Mouse (Mus musculus): Measurements from ENCODE around the gene Sgms2. TPM values are rescaled to one million over a fixed set of nuclear protein-coding genes. Genes with fewer than 3 reads are reported as not detected.

The Sgms2 gene
- polyA plus RNA-seq, 1 experiment from 2014 or later: 13.2 TPM

DNA sequence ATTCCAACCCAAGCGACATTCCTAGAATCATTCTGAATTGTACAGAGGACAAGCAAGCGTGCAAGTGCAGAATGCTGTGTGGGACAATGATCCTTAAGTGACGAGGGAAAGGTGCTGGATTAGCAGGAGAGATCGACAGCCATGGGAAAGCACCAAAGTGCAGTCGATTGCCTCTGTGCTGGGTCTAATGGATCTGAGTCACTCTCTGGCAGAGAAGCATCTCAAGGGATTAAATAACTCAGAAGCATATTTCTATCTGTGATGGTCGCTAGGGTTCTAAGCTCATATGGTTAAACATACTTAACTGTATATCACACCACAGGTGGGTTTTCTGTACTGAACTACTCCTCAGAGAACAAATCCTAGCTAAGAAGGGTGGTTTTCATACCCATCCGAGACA, 118.2 kb downstream of the Sgms2 start:
- no peak overlapping the region for H3K27ac ChIP-seq
- H3K9ac ChIP-seq: no peak overlapping the region
- H3K27me3 ChIP-seq: no peaks in the 10 kb centered on the region
- no peak overlapping the region for H3K4me3 ChIP-seq
- 88% methylated on average over 7 of the region's 7 CpGs for WGBS
- H3K9me3 ChIP-seq: no peaks in the 10 kb centered on the region
- H3K4me2 ChIP-seq (replicated peaks): no peak overlapping the region
- no peak for ATAC-seq (ENCODE audit: low FRiP score, low read depth)
- H3K4me1 ChIP-seq: no peaks in the 10 kb centered on the region
- H3K36me3 ChIP-seq: no peaks in the 10 kb centered on the region

DNA sequence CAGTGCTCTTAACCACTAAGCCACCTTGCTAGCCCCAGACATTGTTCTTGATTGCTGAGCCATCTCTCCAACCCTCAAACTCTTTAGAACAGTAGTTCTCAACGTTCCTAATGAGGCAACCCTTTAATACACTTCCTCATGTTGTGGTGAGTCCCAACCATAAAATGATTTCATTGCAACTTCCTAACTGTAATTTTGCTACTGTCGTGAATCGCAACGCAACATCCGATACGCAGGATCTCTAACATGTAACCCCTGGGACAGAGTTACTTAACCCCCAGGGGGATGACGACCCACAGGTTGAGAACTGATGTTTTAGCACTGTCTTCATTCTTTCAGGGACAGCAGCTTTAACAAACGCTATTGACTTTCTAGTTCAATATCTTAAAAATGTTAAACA, 122.5 kb downstream of the Sgms2 start:
- 86% methylated on average over 8 of the region's 8 CpGs for WGBS
- peaks cover 8% of the 10 kb centered on the region; the same call in 1 of the 2 replicates for H3K4me1 ChIP-seq
- H3K4me2 ChIP-seq (replicated peaks): no peak overlapping the region
- H3K36me3 ChIP-seq: no peaks in the 10 kb centered on the region
- H3K9ac ChIP-seq: no peak overlapping the region
- H3K27ac ChIP-seq: no peak overlapping the region
- no peak for ATAC-seq (ENCODE audit: low FRiP score, low read depth)
- H3K27me3 ChIP-seq: no peaks in the 10 kb centered on the region
- H3K9me3 ChIP-seq: no peaks in the 10 kb centered on the region
- no peak overlapping the region for H3K4me3 ChIP-seq

GRCm38 (mm10) chr3:131367452-131367851, 123.8 kb downstream of the Sgms2 start:
- H3K9ac ChIP-seq: no peak overlapping the region
- H3K4me3 ChIP-seq: no peak overlapping the region
- no peaks in the 10 kb centered on the region for H3K36me3 ChIP-seq
- no peak for ATAC-seq (ENCODE audit: low FRiP score, low read depth)
- H3K9me3 ChIP-seq: no peaks in the 10 kb centered on the region
- WGBS: 84% methylated on average over 4 of the region's 4 CpGs
- peaks cover 8% of the 10 kb centered on the region; the same call in 1 of the 2 replicates for H3K4me1 ChIP-seq
- no peak overlapping the region for H3K27ac ChIP-seq
- H3K4me2 ChIP-seq (replicated peaks): no peak overlapping the region
- H3K27me3 ChIP-seq: no peaks in the 10 kb centered on the region

- no peak overlapping the region for H3K9ac ChIP-seq
Observed at GRCm38 (mm10) chr3:131364632-131365446, 126.4 kb downstream of the Sgms2 start.

GRCm38 (mm10) chr3:131364194-131364593, 127.0 kb downstream of the Sgms2 start:
- no peak for ATAC-seq (ENCODE audit: low FRiP score, low read depth)
- H3K27me3 ChIP-seq: no peaks in the 10 kb centered on the region
- WGBS: 66% methylated on average over 8 of the region's 8 CpGs
- H3K27ac ChIP-seq: no peak overlapping the region
- no peaks in the 10 kb centered on the region for H3K36me3 ChIP-seq
- H3K4me2 ChIP-seq (replicated peaks): no peak overlapping the region
- H3K9ac ChIP-seq: no peak overlapping the region
- H3K4me1 ChIP-seq: peaks cover 8% of the 10 kb centered on the region; the same call in 1 of the 2 replicates
- H3K9me3 ChIP-seq: no peaks in the 10 kb centered on the region
- H3K4me3 ChIP-seq: no peak overlapping the region

More at GRCm38 (mm10) chr3:131364632-131365446, 126.4 kb downstream of the Sgms2 start:
- Histone ChIP-seq H3K27ac (no peak overlapping the region), H3K27me3 (no peaks in the 10 kb centered on the region), H3K36me3 (no peaks in the 10 kb centered on the region), H3K9me3 (no peaks in the 10 kb centered on the region), H3K4me1 (peaks cover 8% of the 10 kb centered on the region; the same call in 1 of the 2 replicates), H3K4me3 (no peak overlapping the region), H3K4me2 (replicated peaks) (no peak overlapping the region)
- no peak for ATAC-seq (ENCODE audit: low FRiP score, low read depth)
- WGBS: 77% methylated on average over 23 of the region's 23 CpGs

DNA sequence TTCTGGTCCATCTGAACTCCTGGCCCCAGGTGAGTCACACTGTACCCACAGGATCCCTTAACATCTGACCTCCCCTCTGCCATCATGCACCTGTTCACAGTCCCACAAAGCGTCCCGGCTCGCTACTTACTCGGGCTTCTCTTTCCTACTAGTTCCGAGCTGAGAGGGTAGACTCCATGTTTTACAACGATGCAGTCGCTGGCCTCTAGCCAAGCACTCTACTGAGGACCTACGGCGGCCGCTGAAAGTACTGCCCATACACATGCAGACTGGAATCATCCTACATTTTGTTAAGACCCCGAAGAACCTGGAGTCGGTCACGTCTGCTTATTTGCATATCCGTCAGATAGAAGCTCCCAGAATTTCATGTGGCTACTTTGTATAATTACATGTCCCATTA, 127.6 kb downstream of the Sgms2 start:
- H3K27ac ChIP-seq: no peak overlapping the region
- H3K4me1 ChIP-seq: peaks cover 8% of the 10 kb centered on the region; the same call in 1 of the 2 replicates
- no peak overlapping the region for H3K4me3 ChIP-seq
- H3K36me3 ChIP-seq: no peaks in the 10 kb centered on the region
- 82% methylated on average over 14 of the region's 14 CpGs for WGBS
- H3K27me3 ChIP-seq: no peaks in the 10 kb centered on the region
- no peak for ATAC-seq (ENCODE audit: low FRiP score, low read depth)
- H3K9ac ChIP-seq: no peak overlapping the region
- H3K4me2 ChIP-seq (replicated peaks): no peak overlapping the region
- H3K9me3 ChIP-seq: no peaks in the 10 kb centered on the region

DNA sequence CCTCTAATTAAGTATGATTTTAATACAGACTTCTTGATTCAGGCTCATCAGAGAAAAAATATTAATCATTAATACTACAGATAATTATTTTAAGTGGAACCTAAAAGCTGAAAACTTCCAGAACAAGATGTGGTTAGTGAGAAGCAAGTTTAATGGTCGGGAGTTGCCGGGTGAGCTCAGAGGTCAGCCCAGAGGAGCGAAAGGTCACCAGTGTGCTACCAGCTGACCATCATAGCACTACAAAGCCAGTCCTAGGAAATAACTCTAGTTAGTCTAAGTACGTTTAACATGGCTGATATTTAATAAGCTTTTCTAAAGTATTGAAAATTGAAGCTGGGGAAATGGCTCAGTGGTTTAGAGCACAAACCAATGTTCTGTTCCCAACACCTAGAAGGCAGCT, 129.3 kb downstream of the Sgms2 start:
- Histone ChIP-seq H3K4me3 (no peak overlapping the region), H3K36me3 (no peaks in the 10 kb centered on the region), H3K9ac (no peak overlapping the region), H3K4me1 (peaks cover 8% of the 10 kb centered on the region; the same call in 1 of the 2 replicates), H3K27ac (no peak overlapping the region), H3K4me2 (replicated peaks) (no peak overlapping the region), H3K9me3 (no peaks in the 10 kb centered on the region), H3K27me3 (no peaks in the 10 kb centered on the region)
- no peak for ATAC-seq (ENCODE audit: low FRiP score, low read depth)
- WGBS: 66% methylated on average over 4 of the region's 4 CpGs

DNA sequence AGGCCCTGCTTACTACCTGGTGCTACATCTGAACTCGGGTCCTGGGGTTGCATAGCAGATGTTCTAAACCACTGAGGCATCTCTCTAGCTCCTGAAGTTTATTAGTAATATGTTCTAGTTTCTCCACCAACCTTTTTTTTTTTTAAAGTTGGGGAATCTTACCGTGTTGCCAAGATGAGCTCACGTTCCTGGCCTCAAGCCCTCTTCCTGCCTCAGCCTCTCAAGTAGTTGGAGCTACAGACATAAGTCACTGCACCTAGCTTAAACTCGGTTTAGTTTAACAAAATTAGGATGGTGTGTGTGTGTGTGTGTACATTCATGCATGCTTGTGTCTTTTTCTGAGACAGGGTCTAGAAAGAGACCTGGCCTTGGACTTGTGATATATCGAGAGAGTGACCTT, 132.2 kb downstream of the Sgms2 start:
- Histone ChIP-seq H3K4me2 (replicated peaks) (no peak overlapping the region), H3K27me3 (no peaks in the 10 kb centered on the region), H3K36me3 (no peaks in the 10 kb centered on the region), H3K9ac (no peak overlapping the region), H3K4me3 (no peak overlapping the region), H3K9me3 (no peaks in the 10 kb centered on the region), H3K27ac (no peak overlapping the region), H3K4me1 (peaks cover 10% of the 10 kb centered on the region)
- whole genome bisulfite sequencing: 83% methylated on average over 5 of the region's 5 CpGs
- ATAC-seq (ENCODE audit: low FRiP score, low read depth): no peak

GRCm38 (mm10) chr3:131358205-131358604, 133.0 kb downstream of the Sgms2 start:
- H3K9ac ChIP-seq: no peak overlapping the region
- no peaks in the 10 kb centered on the region for H3K9me3 ChIP-seq
- H3K4me1 ChIP-seq: peaks cover 10% of the 10 kb centered on the region
- ATAC-seq (ENCODE audit: low FRiP score, low read depth): no peak
- H3K4me2 ChIP-seq (replicated peaks): no peak overlapping the region
- no peaks in the 10 kb centered on the region for H3K36me3 ChIP-seq
- H3K27me3 ChIP-seq: no peaks in the 10 kb centered on the region
- 70% methylated on average over 5 of the region's 5 CpGs for WGBS
- H3K4me3 ChIP-seq: no peak overlapping the region
- H3K27ac ChIP-seq: no peak overlapping the region

DNA sequence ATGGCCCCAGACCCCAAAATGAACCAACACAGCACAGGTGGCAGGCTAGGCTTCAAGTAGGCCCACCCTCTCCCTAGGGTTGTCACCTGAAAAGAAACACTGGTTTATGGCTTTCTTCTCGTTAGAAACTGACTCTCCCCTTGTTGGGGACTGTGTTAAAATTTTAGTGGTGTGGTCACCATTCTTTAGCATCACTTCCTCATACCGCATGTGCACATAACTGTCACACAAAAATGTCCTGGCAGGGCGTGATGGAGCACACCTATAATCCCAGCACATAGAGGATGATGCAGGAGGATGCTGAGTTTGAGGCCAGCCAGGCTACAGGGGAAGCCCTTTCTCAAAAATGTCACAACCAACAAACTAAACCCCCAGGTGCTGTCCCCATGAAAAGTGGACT, 133.6 kb downstream of the Sgms2 start:
- Histone ChIP-seq H3K4me3 (no peak overlapping the region), H3K27ac (no peak overlapping the region), H3K4me2 (replicated peaks) (no peak overlapping the region), H3K9me3 (no peaks in the 10 kb centered on the region), H3K4me1 (peaks cover 10% of the 10 kb centered on the region), H3K9ac (no peak overlapping the region), H3K36me3 (no peaks in the 10 kb centered on the region), H3K27me3 (no peaks in the 10 kb centered on the region)
- no peak for ATAC-seq (ENCODE audit: low FRiP score, low read depth)
- WGBS: 65% methylated on average over 3 of the region's 3 CpGs

GRCm38 (mm10) chr3:131356026-131356425, 135.2 kb downstream of the Sgms2 start:
- WGBS: 43% methylated on average over 5 of the region's 5 CpGs
- H3K4me2 ChIP-seq (replicated peaks): no peak overlapping the region
- no peak overlapping the region for H3K4me3 ChIP-seq
- H3K36me3 ChIP-seq: no peaks in the 10 kb centered on the region
- peaks cover 10% of the 10 kb centered on the region for H3K4me1 ChIP-seq
- no peaks in the 10 kb centered on the region for H3K9me3 ChIP-seq
- H3K27ac ChIP-seq: no peak overlapping the region
- H3K27me3 ChIP-seq: no peaks in the 10 kb centered on the region
- H3K9ac ChIP-seq: no peak overlapping the region
- no peak for ATAC-seq (ENCODE audit: low FRiP score, low read depth)

DNA sequence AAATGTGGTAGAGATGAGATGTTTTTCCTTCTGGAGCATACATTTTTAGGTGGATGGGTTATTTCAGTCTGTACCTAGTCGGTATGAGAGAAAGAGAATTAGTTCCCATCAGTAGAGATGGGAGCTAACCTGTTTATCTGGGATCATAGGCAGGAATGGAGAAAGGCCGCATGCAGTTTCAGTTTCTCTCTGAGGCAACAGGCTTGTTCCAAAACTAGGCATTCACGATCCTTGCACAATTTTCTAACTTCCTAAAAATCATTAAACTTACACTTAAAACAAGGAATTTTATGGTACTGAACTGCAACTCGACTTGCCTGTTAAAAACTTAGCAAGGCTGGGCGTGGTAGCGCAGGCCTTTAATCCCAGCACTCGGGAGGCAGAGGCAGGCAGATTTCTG, 140.7 kb downstream of the Sgms2 start:
- no peak overlapping the region for H3K4me2 ChIP-seq (replicated peaks)
- ATAC-seq (ENCODE audit: low FRiP score, low read depth): no peak
- no peaks in the 10 kb centered on the region for H3K27me3 ChIP-seq
- no peak overlapping the region for H3K27ac ChIP-seq
- no peak overlapping the region for H3K9ac ChIP-seq
- H3K36me3 ChIP-seq: no peaks in the 10 kb centered on the region
- 84% methylated on average over 7 of the region's 7 CpGs for WGBS
- peaks cover 3% of the 10 kb centered on the region; the same call in 1 of the 2 replicates for H3K4me1 ChIP-seq
- 0 out of 2 replicates have a peak, but pooled peaks cover 5% of the 10 kb centered on the region for H3K9me3 ChIP-seq
- H3K4me3 ChIP-seq: no peak overlapping the region

- ATAC-seq (ENCODE audit: low FRiP score, low read depth): no peak
- H3K9ac ChIP-seq: no peak overlapping the region
- H3K36me3 ChIP-seq: no peaks in the 10 kb centered on the region
- H3K4me1 ChIP-seq: peaks cover 3% of the 10 kb centered on the region
- H3K27me3 ChIP-seq: no peaks in the 10 kb centered on the region
- no peak overlapping the region for H3K4me2 ChIP-seq (replicated peaks)
- H3K4me3 ChIP-seq: no peak overlapping the region
- no peak overlapping the region for H3K27ac ChIP-seq
- 72% methylated on average over 6 of the region's 6 CpGs for WGBS
- H3K9me3 ChIP-seq: 0 out of 2 replicates have a peak, but pooled peaks cover 5% of the 10 kb centered on the region
Observed at GRCm38 (mm10) chr3:131349013-131349412, 142.2 kb downstream of the Sgms2 start.
